Mouse (Mus musculus) CD4-positive, CD25-positive, alpha-beta regulatory T cell (primary cell): ENCODE data around the gene Amer3. TPM values are rescaled to one million over a fixed set of nuclear protein-coding genes. Genes with fewer than 3 reads are reported as not detected.

Experiments used
- polyA plus RNA-seq: library from polyadenylated mRNA; unstranded; fragments of 100-300 nt; shearing (Covaris generic); gene quantifications from one replicate; pipeline ENCODE4 v1.2.1, GENCODE M21; 2017

Gene Amer3
- polyA plus RNA-seq, result not detected

DNA sequence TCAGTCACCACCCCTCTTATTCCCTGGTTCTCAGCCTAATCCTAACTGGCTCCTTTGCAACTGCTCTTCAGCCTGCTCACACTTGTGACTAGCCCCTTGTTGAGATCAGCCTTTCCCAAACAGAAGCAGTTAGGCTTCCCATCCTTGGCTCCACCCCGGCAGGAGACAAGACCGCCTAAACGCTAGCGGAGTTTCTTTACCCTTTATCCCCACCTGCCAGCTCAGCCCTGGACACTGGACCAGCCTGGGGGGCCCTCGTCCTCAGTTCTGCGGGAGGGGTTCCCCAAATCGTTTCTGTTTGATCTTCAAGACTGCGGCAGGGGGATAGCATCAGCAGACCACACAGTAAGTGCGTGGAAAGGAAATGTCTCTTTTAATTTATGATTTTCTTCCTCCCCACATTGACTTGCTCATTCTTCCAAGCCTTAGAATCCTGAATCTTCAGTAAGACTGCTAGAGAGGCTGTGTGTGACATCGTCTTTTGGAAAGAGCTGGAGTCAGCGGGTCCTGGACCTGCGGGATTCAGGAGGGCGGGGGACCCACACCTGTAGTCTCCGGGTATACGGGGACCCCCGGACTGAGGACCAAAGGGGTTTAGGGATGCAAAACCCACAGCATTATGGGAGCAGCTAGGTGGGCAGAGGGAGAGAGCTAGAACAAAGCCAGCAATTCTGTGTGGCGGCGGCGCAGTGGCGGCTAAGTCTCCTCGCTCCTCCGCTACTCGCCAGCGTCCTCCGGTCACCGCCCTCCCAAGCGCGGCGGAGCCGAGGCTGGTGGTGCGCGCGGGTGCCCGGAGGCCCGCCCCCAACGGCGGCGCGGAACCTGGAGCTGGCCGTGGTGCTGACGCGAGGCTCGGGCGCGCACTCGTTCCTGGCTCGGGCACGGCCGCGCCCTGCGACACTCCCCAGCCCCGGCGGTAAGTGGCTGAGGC lies at the start of gene Amer3:
Gene Amer3 (plus strand): TSS at position 807 of the 931 bp plus-strand sequence.

DNA sequence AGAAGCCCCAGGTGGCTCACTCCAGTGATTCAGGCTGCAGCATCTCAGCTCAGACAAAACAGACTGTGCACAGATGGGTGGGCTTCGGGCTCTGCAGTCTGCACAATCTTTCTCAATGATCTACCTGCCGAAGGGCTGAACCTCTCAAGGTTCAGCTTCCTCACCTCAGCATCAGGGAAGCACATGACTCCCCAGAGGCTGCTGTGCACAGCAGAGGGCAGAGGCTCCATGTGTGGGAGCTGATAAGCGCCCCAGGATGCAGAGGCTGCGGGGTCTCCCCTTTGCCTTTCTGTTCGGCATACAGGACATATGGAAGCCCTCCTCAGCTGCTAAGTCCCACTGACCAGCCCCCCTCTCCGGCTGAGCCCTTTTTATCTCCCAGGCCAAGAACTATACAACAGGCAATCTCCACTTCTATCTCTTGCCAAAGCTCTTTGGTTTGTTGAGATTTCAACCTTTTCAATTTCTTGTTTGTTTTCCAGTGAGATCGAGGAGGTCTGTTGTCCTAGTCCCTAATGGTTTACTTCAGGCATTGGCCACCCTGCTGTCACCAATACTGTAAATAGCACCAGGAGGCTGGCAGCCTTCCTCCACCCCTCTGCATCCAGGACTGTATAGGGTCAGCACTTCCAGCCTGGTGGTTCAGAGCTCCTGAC lies 44.3 kb upstream of the Amer3 start, which contains the start of gene Cfc1:
Gene Cfc1 (plus strand): TSS at position 606 of the 656 bp plus-strand sequence.

DNA sequence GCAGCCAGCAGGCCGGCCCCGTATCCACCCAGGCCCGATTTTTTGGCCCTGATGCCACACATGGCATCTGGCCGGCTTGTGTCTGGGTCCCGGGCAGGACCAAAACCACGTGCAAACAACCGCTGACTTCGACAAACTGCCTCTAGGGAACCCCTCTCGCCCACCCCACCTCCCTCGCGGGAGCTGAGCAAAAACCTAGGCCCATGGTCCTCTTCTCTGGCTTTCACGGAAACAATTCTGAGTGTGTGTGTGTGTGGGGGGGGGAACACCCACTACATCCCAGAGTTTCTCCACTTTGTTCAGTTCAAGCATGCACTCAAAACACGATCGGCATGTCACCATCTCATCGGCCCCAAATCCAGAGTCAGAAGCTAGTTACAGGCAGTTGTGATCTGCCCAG lies 18.6 kb upstream of the Amer3 start, which contains the start of gene Prss40:
Gene Prss40 (minus strand): TSS at position 101 of the 400 bp plus-strand sequence.

Other genes with a start within 250 kb of the Amer3 start
- 55.5 TPM for gene Ccdc115, start 140.0 kb upstream of the Amer3 start, polyA plus RNA-seq
- gene Imp4, start 139.8 kb upstream of the Amer3 start, polyA plus RNA-seq, result 148 TPM
- gene Ptpn18, start 119.9 kb upstream of the Amer3 start, polyA plus RNA-seq, result 272 TPM
- gene Prss39, start 81.2 kb upstream of the Amer3 start, polyA plus RNA-seq, result not detected
- 0.17 TPM for gene Cfc1, start 44.0 kb upstream of the Amer3 start, polyA plus RNA-seq
- not detected for gene Prss40, start 18.7 kb upstream of the Amer3 start, polyA plus RNA-seq